Mouse (Mus musculus) adrenal gland, postnatal 25 days (tissue): ENCODE measurements at regions not wholly inside any gene's neighbourhood (a gene's known extent, or its start where the extent isn't known, plus 50 kb on each side); places are given as distances from the start of the nearest gene placed in this dataset.
A peak's percentile ranks its signal among the peaks of the same experiment; 100 is the strongest.
"Not testable (repeated sequence)": the region's sequence is repeated elsewhere in the genome, so short reads cannot be mapped to it uniquely, and the experiment has no call there.

ENCODE experiments used
- DNase-seq: peaks from one replicate; pipeline ENCODE4 v3.0.0; 2021; ENCODE audit warnings: mixed read lengths

DNA sequence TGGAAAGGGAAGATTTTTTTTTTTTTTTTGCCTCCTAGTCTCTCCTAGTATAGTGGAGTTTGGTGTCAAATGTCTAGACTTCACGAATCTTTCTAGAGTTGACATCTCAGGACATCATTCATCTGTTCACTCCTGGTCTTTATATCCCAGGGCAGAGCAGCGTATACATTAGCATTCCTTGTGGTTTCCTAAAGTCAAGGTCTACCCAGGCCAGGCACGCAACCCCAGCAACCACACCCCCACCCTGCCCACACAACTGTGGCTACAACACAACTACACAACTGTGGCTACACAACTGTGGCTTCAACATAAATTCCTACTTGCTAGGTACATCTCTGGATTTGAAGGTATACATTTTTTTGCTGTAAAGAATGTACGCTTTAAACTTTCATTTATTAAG is 122.2 kb downstream of the Ppp1r3a start:
- DNase-seq = no peak

DNA sequence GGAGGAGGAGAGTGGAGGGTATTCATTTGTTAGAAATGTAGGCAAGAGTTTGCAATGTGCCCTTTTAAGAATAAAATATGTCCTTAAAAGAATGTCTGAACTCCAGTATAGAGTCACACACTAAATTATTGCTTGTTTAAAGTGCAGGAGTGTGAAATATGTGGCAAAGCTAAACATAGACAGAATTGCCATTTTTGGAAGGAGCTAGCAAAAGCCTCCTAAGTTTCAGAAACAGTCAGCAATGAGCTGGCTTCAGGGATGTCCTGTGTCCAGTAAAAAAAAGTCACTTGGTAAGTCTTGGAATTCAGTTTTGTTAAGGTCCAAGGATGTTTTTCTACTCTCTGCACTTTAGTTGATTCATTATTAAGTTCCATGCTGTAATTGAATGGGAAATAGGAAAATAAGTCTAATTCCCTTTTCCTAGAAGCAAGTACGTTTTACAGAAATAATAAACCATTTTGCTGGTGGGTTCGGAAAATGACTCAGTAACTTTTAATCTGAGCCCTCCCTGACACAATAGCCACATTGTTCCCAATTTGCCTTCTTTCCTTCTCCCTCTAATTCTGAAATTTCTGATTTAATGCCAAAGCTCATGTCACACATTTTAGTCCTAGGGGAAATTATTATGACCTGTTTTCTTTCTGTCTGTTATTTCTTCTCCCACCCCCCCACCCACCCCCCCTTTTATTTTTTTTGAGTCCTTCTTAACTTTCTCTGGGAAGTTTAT is 123.2 kb downstream of the Ppp1r3a start:
- DNase-seq = no peak

DNA sequence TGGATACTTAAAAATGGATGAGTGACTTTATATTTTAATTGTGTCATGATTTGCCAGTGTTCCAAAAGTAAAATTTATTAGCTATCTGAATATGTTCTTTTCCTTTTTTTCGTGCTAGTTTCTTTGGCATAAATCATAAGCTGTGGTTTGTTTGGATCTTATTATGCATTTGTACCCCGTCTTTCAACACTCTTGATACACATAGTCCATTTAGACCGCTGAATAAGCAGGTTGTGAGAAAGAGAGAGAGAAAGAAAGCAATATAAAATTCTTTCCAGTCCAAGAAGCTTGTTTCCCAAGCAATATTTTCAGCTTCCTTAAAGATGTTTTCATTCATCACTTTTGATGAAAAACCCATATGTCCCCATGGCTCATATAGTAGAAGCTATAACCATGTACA is 138.4 kb downstream of the Ppp1r3a start:
- no peak for DNase-seq

DNA sequence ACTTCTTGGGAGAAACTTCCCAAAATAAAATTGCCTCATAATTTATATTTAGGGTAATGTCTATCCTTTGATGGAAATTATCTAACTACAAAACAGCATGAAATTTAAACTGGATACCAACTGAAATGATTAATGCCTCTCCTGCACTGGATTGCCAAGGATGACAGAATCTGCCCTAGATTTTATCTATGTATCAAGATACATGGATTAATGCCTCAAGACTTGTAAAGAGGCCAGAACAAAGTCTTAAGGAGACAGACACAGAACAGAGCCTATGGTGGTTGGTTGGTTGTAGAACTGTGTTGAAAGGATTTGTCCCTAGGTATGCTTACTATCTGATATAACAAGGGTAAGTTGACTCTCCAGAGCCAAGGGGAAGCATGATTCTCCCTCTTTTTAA is 147.0 kb downstream of the Ppp1r3a start:
- DNase-seq = no peak

DNA sequence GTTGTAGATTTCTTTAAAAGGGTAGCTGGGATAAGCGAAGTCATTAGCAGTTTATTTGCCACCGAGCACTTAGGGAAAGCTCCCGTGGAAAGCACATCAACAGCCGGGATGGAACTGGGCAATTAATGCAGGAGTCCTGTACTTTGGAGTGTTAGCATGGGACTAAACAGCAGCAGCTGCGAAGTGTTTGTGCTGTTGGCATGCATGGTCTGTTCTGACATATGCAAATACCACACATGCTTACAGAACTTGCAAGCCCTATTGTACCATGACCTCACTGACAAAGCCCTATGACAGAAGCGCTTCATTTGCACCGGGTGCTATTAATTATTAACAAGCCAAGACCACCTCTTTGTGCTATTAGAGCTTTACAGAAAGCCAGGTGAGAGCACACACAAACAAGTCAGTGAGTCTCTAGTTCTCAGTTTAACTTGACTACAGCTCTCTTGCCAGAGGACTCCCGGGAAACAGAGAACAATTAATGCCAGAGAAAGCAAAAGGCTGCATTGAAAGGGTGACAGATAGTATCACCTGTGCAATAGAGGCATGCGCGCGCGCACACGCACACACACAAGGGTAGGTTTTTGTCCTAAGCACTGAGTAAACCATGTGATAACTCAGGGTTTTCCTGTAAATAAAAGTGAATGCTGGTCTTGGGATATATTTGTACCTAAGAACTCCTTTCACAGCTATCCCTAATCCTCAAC is 154.4 kb downstream of the Ppp1r3a start:
- DNase-seq = no peak

DNA sequence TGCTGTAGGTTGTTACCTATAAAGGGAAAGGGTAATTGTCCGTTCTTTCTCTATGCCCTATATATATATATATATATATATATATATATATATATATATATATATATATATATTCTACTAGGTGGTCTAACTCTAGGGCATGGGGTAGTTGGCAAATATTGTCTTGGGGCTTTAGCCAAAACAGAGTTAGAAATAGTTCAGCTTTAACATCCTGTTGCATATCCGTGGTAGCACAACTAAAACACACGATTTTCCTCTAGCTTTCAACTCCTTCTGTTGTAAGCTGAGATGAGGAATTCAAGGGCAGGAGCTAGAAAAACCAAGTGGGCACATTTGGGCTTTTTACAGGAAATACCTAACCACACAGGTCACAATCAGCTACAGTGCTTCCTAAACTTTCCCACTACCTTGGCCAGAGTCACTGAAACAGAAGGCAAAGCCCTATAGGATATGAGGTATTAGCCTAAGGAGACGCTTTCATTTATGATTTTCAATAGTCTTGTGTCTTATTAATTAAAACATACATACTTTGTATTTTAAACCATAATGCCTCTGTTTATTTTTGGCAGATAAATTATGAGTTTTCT is 158.1 kb downstream of the Ppp1r3a start:
- no peak for DNase-seq

DNA sequence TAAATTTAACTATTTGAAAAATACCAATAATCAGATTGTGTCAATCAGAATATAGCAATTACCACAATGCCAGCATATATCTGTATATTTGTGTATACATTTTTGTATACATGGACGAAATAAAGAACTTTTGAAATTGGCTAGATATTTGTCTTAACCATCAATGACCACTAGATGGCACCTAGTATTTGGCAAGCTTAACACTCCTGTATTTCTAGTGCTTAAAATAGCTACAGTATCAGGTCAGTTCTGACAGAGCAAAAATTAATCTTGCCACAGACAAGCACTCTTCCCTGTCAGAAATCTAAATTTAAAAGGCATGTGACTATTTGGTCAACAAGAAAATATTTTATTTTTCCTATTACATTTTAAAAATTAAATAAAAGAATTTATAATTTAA is 169.2 kb downstream of the Ppp1r3a start:
- DNase-seq = no peak

DNA sequence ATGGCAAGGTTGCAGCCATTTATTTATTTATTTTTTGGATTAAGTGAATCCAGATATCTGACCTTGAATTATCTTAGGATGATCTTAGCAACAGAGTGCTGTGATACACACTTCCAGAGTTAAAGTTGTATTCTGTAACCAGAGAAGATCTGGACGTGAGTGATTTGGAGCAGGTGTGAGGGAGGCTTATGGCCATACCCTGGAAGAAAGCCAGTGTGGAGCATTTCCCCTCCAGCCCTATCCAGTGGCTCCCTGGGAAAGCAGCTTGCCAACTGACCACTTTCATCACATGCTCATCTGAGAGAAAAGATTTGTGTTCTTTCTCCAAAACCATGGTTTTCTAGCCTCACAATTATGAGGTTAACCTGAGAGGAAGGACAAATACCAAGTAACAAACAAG is 171.2 kb downstream of the Ppp1r3a start:
- no peak for DNase-seq

DNA sequence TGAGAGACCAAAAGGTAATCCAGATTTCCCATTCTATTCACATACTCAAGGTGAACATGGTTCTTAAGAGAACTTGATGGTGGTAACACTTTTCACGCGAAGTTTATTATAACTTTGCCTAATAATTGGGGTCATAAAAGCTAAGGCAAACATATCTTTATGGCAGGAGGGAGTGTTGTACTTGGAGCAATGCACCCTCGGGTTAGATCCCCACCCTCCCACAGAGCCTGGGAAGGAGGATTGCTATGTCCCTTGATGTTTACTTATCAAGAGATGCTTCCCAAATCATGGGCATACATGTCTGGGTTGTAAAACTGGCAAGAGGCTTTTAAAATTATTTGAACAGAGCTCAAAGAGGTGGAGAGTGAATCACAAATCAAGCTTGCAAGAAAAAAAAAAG is 180.5 kb downstream of the Ppp1r3a start:
- DNase-seq = no peak

DNA sequence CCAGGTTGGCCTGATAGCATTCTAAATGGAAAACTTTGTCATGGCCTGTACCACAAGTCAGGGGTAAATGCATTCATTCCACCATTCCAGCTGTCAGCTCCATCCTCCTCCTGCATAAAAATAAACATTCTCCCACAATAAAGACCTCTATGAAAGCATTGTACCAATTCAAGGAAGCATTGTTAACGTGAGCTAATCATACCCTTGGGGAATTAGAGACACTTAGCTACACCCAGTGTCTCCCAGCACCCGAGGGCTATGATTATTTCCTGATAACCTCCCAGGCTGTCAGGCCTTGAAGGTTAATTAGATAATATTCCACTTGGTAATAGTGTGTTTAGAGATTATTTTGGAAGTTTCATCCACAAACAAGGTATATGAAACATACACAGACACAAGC is 182.1 kb downstream of the Ppp1r3a start:
- DNase-seq = no peak

DNA sequence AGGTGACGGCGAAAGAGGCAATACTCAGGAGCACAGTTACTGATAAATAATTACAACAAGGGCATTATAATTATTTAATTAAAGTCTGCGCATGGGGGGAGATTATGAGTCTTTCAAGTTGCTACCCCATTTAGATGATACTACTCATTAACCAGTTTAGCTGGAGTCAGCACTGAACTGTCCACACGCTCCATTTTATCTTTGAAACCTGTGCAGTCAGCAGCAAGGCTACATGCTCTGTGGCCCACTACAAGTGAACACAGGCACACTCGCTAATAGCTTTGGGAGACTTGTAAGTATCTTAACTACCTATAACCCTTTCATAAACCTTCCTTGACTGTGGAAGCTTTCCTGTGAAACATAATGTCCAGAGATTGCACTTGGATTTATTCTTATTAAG is 214.7 kb downstream of the Ppp1r3a start:
- DNase-seq = no peak

DNA sequence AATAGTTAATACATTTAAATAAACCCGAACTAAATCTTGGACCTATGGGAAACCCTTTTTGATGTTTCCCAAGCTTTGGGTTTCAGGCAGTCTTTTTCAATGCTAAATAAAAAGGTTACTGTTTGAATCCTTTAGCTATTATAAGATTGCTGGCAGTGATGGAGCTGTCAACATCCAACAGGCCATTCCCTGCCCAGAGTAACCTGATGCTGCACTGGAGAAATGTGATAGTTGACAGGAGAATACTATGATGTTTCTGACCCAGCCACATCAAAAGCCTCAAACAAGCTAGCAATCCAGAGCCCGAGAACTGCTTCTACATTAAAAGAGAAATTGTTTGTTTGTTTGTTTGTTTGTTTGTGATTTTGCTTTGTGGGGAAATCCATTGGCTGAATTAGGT is 226.0 kb downstream of the Ppp1r3a start:
- DNase-seq = no peak

DNA sequence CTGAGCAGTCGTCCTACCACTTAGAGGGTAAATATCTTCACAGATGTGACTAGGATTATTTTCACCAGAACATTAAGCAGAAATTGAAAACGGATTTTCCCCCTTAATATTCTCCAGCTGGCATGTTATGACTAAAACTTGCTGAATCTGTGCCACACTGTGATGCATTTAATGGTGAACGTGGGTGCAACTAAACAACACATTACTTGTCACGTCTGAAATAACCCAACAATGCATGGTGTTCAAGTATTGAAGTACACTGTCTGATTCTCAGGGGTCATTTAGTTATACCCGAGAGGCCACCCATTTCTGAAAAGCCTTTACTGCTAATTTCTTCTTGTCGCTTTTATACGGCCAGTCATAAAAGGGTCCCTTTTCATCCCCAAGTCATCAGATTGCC is 226.5 kb downstream of the Ppp1r3a start:
- no peak for DNase-seq

DNA sequence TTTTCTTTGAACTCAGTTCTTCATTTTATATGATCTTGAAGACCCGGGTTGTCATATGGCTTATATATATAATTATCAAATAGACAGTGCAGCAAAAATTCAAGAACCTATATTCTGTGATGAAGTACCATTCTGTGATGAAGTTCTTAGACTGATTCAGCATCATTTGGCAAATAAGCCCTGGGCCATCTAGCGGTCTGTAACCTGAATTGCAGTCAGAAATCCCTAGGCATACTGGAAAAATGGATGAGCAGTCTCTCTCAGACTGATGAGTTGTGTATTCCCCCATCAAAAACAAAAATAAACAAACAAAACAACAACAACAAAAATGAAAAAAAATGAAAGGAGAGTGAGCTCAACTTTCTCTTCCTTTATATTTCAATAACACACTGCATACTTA is 232.3 kb downstream of the Ppp1r3a start:
- peak; percentile 1 for DNase-seq

DNA sequence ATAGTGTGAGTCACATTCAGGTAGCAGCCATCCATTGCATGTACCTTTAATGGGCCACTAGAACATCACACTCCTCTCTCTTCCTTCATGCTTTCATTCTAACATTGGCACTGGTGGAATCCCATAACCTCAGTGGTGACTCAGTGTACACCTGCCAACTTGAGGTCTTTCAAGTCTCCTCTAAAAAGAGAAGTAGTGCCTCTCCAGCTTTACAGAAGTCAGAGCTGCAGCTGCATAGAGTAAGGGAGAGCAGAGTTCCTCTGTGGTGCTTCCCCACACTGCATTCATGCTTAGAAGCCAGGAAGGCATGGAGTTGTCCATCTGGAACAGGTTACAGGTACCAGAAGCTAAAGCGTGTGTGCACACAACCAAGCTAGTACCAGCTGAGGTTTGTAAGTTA is 233.8 kb downstream of the Ppp1r3a start:
- DNase-seq = no peak

DNA sequence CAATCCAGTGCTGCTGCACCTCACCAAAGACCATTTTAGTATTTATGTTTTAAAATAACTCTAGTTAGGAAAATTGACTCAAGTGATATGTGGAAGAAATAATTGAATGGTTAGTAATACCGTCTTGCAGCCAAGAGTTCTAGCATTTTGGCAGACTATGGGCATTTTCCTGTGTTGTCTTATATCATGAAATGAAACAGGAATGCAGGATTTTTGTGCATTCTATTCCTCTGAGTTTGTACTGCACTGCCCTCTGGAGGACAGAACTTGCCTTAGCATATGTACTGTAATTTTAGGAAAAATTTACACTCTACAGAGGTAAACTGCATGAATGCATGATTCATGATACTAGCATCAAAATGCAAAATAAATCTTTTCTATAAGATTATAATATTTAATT is 250.9 kb downstream of the Ppp1r3a start:
- DNase-seq = peak; percentile 16

DNA sequence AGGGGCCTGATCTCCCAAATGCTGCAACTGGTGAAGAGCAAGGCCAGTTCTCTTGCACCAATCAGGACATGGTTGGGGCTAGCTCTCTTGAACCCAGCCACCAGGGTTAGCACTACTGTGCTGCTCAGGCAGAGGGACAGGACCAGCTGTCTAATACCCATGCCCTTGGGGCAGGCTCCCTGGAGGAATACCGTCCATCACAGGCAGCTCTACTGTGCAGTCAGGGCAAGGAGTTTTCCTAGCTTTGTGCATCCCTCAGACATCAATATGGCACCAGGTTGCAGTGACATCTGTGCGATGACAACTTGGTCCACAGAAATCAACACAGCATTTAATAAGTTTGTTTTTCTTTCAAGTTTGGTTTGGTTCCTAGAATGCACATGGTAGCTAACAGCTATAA is 254.4 kb downstream of the Ppp1r3a start:
- DNase-seq = no peak

DNA sequence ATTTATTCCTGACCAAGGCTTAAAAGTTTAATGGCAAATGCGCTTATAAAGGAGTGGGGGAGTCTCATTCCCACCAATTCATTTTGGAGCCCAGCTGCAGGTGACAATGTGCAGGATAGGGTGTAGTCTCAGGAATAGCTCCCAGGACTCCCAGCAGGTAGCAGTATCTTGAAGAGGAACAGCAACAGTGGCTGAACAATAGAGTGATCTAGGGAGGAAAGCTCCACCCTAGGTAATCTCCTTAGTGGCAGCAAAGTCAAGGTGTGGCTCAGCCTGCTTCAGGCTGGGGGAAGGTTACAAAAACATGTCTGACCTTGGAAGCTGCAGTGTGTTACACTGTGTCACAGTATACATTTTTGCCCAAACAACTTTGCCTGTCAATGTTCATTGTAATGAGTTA is 255.2 kb downstream of the Ppp1r3a start:
- not testable (repeated sequence) for DNase-seq

DNA sequence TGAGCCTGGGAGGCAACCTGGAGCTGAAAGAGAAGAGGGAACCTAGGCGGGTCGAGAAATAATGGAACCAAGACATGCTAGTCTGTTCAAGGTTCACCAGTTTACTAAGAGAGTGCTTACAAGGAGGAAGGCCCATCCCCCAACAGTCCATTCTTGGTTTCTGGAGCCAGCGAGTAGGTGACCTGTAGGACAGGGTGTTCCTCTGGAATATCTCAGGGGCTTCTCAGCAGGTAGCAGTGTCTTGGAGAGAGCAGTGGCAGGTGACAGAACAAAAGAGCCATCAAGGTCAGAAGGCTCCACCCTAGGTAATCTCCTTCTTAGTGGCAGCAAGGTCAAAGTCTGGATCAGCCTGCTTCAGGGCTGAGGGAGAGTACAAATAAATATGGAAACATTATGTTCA is 268.4 kb downstream of the Ppp1r3a start:
- not testable (repeated sequence) for DNase-seq

DNA sequence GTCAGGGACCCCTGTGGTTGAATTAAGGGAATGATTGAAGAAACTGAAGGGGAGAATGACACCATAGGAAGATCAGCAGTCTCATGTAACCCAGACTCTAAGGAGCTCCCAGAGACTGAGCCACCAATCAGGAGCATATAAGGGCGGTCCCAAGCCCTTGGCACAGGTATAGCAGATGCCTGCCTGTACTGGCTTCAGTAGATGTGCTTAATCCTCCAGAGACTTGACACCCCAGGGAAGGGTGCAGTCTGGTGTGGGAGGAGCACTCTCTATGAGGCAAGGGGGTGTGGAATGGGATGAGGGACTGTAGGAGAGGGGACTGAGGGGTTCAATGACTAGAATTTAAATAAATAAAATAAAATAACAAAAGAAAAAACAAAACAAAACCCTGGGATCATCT is 298.7 kb downstream of the Ppp1r3a start:
- DNase-seq = no peak

DNA sequence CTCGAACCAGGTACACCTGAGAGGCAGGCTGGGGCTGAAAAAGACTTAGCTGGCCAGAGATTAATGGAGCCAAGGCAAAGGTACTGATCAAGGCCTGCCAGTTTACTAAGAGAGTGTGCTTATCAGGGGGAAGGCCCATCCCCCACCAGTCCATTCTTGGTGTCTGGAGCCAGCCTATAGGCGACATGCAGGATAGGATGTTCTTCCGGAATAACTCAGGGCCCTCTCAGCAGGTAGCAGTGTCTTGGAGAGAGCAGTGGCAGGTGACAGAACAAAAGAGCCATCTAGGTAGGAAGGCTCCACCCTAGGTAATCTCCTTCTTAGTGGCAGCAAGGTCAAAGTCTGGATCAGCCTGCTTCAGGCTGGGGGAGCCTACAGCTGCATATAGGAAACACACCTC is 301.8 kb downstream of the Ppp1r3a start:
- not testable (repeated sequence) for DNase-seq

DNA sequence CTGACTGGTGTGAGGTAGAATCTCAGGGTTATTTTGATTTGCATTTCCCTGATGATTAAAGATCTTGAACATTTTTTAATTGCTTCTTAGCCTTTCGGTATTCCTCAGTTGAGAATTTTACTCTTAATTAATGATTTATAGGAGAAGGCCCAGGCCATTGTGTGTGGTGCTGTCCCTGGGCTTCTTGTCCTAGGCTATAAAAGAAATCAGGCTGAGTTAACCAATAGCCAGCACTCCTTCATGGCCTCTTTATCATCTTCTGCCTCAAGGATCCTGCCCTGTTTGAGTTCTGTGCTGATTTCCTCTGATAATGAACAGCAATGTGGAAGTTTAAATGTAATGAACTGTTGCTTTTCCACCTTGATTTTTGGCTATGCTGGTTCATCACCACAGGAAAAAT is 323.3 kb downstream of the Ppp1r3a start:
- no peak for DNase-seq

DNA sequence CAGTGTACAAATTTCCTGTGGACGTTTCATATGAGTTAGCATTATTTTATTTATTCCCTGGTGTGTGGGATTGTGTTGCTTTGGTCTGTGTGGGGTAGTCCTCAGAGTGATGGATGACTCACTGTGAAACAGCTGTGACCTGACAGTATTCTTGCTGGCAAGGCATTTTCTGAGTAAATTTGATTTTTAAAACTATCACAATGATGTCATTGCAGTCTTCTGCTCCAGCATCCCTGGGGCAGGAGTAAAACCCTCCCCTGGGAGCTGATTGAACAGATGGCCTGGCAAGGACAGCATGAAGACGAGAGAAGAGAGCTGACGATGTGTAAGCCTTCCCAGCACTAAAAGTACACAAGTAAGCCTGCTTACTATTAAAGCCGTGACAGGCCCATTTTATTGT is 345.3 kb downstream of the Ppp1r3a start:
- DNase-seq = no peak

DNA sequence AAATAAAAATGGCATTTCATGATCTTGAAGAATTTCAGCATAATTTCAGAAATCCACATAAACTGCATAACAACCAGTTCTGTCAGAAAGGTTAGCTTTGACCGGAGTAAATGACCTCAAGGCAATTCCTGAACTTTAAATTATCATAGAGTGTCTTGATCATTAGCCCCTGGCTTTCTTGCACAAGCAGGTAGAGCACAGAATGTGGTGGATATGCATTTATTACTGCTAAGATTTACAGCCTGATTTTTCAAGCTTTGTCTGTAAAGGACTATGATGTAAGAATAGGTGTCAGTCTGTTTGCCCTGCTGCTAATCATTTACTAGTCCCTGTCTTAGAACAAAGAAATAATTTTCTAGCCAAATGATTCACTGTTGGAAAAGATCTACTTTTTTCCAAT is 347.3 kb downstream of the Ppp1r3a start:
- no peak for DNase-seq
